Mouse (Mus musculus) heart, adult 2 months (tissue): ENCODE data around the gene Arhgap23.

Experiments used
- CTCF ChIP-seq: fragments of 200-600 bp; IDR thresholded peaks from 2 replicates; pipeline ENCODE4 v1.8.1; 2022; ENCODE audit warnings: antibody characterized with exemption, mild to moderate bottlenecking, moderate library complexity
- EP300 ChIP-seq: fragments of 200-500 bp; IDR thresholded peaks from 2 replicates; pipeline ENCODE4 v1.6.1; 2011; ENCODE audit warnings: low read depth, low read length, control low read depth; ENCODE audit not compliant: insufficient read depth
- POLR2A ChIP-seq: fragments of 200-500 bp; IDR thresholded peaks from 2 replicates; pipeline ENCODE4 v1.6.1; 2011; ENCODE audit warnings: mild to moderate bottlenecking, low read depth, low read length, control low read depth; ENCODE audit not compliant: insufficient read depth

DNA sequence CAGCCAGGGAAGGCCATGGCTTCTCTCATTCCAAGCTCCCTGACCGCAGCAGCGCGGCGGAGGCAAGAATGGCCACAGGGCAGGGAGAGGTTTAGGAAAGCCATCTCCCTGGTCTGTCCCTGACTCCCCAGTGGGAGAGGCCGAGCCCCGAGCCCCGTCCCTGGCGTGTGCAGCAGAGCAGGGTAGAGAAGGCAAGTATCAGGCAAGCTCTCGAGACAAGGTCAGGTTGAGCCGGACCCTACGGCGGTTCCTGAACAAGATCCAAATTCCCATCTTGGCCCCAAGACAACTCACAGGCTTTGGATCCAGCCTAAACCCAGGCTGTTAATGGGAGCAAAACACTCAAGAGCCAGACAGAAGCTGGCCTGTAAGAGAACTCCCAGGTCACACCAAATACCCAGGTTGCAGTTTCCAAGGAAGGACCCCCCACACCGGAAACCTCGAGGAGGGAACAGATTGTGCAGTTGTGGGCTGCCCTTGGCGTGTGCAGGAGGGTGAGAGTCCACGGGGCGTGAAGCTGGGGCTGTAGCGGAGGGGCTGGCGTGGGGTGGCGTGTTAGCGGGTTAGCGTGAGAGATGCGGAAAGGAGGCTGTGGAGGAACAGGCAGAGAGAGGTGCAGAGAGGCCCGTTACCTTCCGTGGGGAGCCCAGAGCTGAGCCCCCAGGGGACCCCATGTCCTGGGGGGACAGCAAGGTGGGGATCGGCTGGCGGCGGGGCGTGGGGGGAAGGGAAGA lies 106.6 kb downstream of the Arhgap23 start:
- TF ChIP-seq EP300 (no peak), CTCF (no peak), POLR2A (no peak)
